Mouse (Mus musculus) heart, embryonic 10.5 days (tissue): ENCODE data around the gene Tacc3. TPM values are rescaled to one million over a fixed set of nuclear protein-coding genes. Genes with fewer than 3 reads are reported as not detected.
A peak's percentile ranks its signal among the peaks of the same experiment; 100 is the strongest.

Experiments
- DNase-seq: peaks from one replicate; pipeline ENCODE4 v3.0.0-alpha.2; 2017; ENCODE audit warnings: low spot score
- H3K27ac ChIP-seq: fragments of 300-500 bp; sonication (generic); 2 replicates; pipeline ENCODE4 v1.5.1; 2016; ENCODE audit warnings: mild to moderate bottlenecking
- H3K27me3 ChIP-seq: fragments of 300-500 bp; sonication (generic); 2 replicates; pipeline ENCODE4 v1.6.1; 2016; ENCODE audit warnings: mild to moderate bottlenecking; ENCODE audit not compliant: poor library complexity, insufficient read depth, severe bottlenecking
- H3K36me3 ChIP-seq: fragments of 300-500 bp; sonication (generic); 2 replicates; pipeline ENCODE4 v1.6.1; 2016; ENCODE audit warnings: mild to moderate bottlenecking, moderate library complexity
- H3K4me1 ChIP-seq: fragments of 300-500 bp; sonication (generic); 2 replicates; pipeline ENCODE4 v1.6.1; 2016; ENCODE audit warnings: mild to moderate bottlenecking
- H3K4me3 ChIP-seq: fragments of 300-500 bp; sonication (generic); 2 replicates; pipeline ENCODE4 v1.5.1; 2016; ENCODE audit warnings: mild to moderate bottlenecking, moderate library complexity
- H3K9me3 ChIP-seq: fragments of 300-500 bp; sonication (generic); 2 replicates; pipeline ENCODE4 v1.6.1; 2016; ENCODE audit warnings: mild to moderate bottlenecking, moderate library complexity
- WGBS: fragments of 180-500 bp; shearing (Covaris S2); methylation state at CpG from one replicate; pipeline ENCODE4 v1.1.7; 2016; 5-methylcytosine and 5-hydroxymethylcytosine counted together
- polyA plus RNA-seq: library from polyadenylated mRNA; unstranded; fragments of >200 nt; fragmentation: Nextera tagmentation; extraction: Ambion mirVana; gene quantifications from 2 replicates; pipeline ENCODE4 v1.2.1, GENCODE M21; 2016

Gene Tacc3
- polyA plus RNA-seq, 1 experiment from 2014 or later = 235 TPM

- under 1% methylated on average over 53 of the region's 53 CpGs for WGBS
- Histone ChIP-seq H3K27me3 (peaks cover 57% of the 10 kb centered on the region), H3K4me1 (peaks cover 49% of the 10 kb centered on the region), H3K4me3 (peak overlapping the region; percentile 82), H3K36me3 (0 out of 2 replicates have a peak, but pooled peaks cover 3% of the 10 kb centered on the region), H3K9me3 (no peaks in the 10 kb centered on the region), H3K27ac (peak overlapping the region; percentile 86)
- DNase-seq = no peak
Observed at GRCm38 (mm10) chr5:33722266-33723018, 64.5 kb downstream of the Tacc3 start.

GRCm38 (mm10) chr5:33723019-33723640, 65.2 kb downstream of the Tacc3 start:
- peaks cover 47% of the 10 kb centered on the region for H3K4me1 ChIP-seq
- WGBS = under 1% methylated on average over 60 of the region's 61 CpGs
- peaks cover 9% of the 10 kb centered on the region; the same call in 1 of the 2 replicates for H3K36me3 ChIP-seq
- peaks cover 64% of the 10 kb centered on the region for H3K27me3 ChIP-seq
- no peaks in the 10 kb centered on the region for H3K9me3 ChIP-seq
- H3K4me3 ChIP-seq = peak overlapping the region; percentile 82
- peak overlapping the region; percentile 67 for H3K27ac ChIP-seq
- DNase-seq = no peak

GRCm38 (mm10) chr5:33723641-33724465, 65.9 kb downstream of the Tacc3 start:
- H3K4me3 ChIP-seq = peak overlapping the region; percentile 82
- no peak for DNase-seq
- H3K4me1 ChIP-seq = peaks cover 40% of the 10 kb centered on the region
- H3K9me3 ChIP-seq = no peaks in the 10 kb centered on the region
- H3K27me3 ChIP-seq = peaks cover 68% of the 10 kb centered on the region
- H3K27ac ChIP-seq = peak overlapping the region; percentile 67; the same call in 1 of the 2 replicates
- H3K36me3 ChIP-seq = peaks cover 14% of the 10 kb centered on the region; the same call in 1 of the 2 replicates
- 7% methylated on average over 36 of the region's 36 CpGs for WGBS

- Histone ChIP-seq H3K27me3 (peaks cover 71% of the 10 kb centered on the region), H3K4me1 (peaks cover 36% of the 10 kb centered on the region), H3K9me3 (no peaks in the 10 kb centered on the region), H3K27ac (no peak overlapping the region), H3K4me3 (no peak overlapping the region), H3K36me3 (peaks cover 34% of the 10 kb centered on the region; the same call in 1 of the 2 replicates)
- no peak for DNase-seq
- WGBS = 76% methylated on average over 7 of the region's 7 CpGs
Observed at GRCm38 (mm10) chr5:33726081-33726647, 68.2 kb downstream of the Tacc3 start.

GRCm38 (mm10) chr5:33726891-33727290, 69.0 kb downstream of the Tacc3 start:
- H3K36me3 ChIP-seq = peaks cover 41% of the 10 kb centered on the region
- DNase-seq = no peak
- peaks cover 30% of the 10 kb centered on the region for H3K4me1 ChIP-seq
- H3K27me3 ChIP-seq = peaks cover 68% of the 10 kb centered on the region
- no peak overlapping the region for H3K27ac ChIP-seq
- H3K4me3 ChIP-seq = no peak overlapping the region
- 84% methylated on average over 1 of the region's 1 CpGs for WGBS
- no peaks in the 10 kb centered on the region for H3K9me3 ChIP-seq

Other genes with a start within 250 kb of the Tacc3 start
- not detected in 2 replicates for gene Nkx1-1, start 224.2 kb upstream of the Tacc3 start, polyA plus RNA-seq
- 65.4 and 67.4 TPM in 2 replicates for gene Fam53a, start 28.5 kb upstream of the Tacc3 start, polyA plus RNA-seq
- 0.79 and 1.2 TPM in 2 replicates for gene Gm9903, start 28.2 kb upstream of the Tacc3 start, polyA plus RNA-seq
- gene Slbp, start 5.6 kb upstream of the Tacc3 start, polyA plus RNA-seq = 173 and 225 TPM in 2 replicates
- 37.7 and 42.5 TPM in 2 replicates for gene Tmem129, start 288 bp downstream of the Tacc3 start, polyA plus RNA-seq
- gene Fgfr3, start 63.5 kb downstream of the Tacc3 start, polyA plus RNA-seq = 5.8 and 8.6 TPM in 2 replicates
- 53.2 and 56.3 TPM in 2 replicates for gene Letm1, start 124.7 kb downstream of the Tacc3 start, polyA plus RNA-seq
- gene Nsd2, start 162.6 kb downstream of the Tacc3 start, polyA plus RNA-seq = 45.7 and 48.7 TPM in 2 replicates